Mouse (Mus musculus) ES-E14 (cell line): ENCODE data around the gene Xirp1. TPM values are rescaled to one million over a fixed set of nuclear protein-coding genes. Genes with fewer than 3 reads are reported as not detected.

ENCODE experiments used
- DNase-seq: peaks from one replicate; pipeline ENCODE4 v3.0.0-alpha.2; 2013; ENCODE audit warnings: low read depth, low spot score
- H3K27ac ChIP-seq: 2 replicates; pipeline ENCODE4 v1.5.1; 2012; ENCODE audit warnings: low read depth, mild to moderate bottlenecking, low read length, moderate library complexity, mixed read lengths; ENCODE audit not compliant: poor library complexity, insufficient read depth, severe bottlenecking
- H3K36me3 ChIP-seq: 2 replicates; pipeline ENCODE4 v1.6.1; 2012; ENCODE audit warnings: mild to moderate bottlenecking, low read length, moderate library complexity, mixed read lengths; ENCODE audit not compliant: control insufficient read depth, poor library complexity, insufficient read depth, severe bottlenecking
- H3K4me1 ChIP-seq, 2 experiments: fragments of 150-350 bp in 1 of 2; sonication (generic) in 1 of 2; 2 replicates each; pipeline ENCODE4 v1.6.1; 2012; ENCODE audit warnings: low read length in 2 of 2, mild to moderate bottlenecking in 1 of 2, mixed read lengths in 1 of 2; ENCODE audit not compliant: control insufficient read depth in 2 of 2, insufficient read depth in 2 of 2, poor library complexity in 1 of 2
- H3K4me3 ChIP-seq, 2 experiments: fragments of 150-350 bp in 1 of 2; sonication (generic) in 1 of 2; 2 replicates each; pipeline ENCODE4 v1.5.1; 2012; ENCODE audit warnings: low read length in 2 of 2, low read depth in 1 of 2, mild to moderate bottlenecking in 1 of 2, mixed read lengths in 1 of 2; ENCODE audit not compliant: insufficient read depth in 1 of 2, poor library complexity in 1 of 2, severe bottlenecking in 1 of 2
- H3K9ac ChIP-seq: 2 replicates; pipeline ENCODE4 v1.6.1; 2012; ENCODE audit warnings: low read depth, mild to moderate bottlenecking, low read length, mixed read lengths; ENCODE audit not compliant: poor library complexity, insufficient read depth, severe bottlenecking
- H3K9me3 ChIP-seq: fragments of 150-350 bp; sonication (generic); 2 replicates; pipeline ENCODE4 v1.6.1; 2012; ENCODE audit warnings: low read depth, mild to moderate bottlenecking, low read length; ENCODE audit not compliant: control insufficient read depth, insufficient read depth
- CHD2 ChIP-seq: IDR thresholded peaks from 2 replicates; pipeline ENCODE4 v1.6.1; 2014; ENCODE audit warnings: mild to moderate bottlenecking, low read depth, low read length, inconsistent platforms
- HCFC1 ChIP-seq: IDR thresholded peaks from 2 replicates; pipeline ENCODE4 v1.6.1; 2012; ENCODE audit warnings: low read length, inconsistent platforms, borderline replicate concordance; ENCODE audit not compliant: insufficient read depth
- MAFK ChIP-seq: IDR thresholded peaks from 2 replicates; pipeline ENCODE4 v1.6.1; 2014; ENCODE audit warnings: mild to moderate bottlenecking, low read depth, low read length, inconsistent platforms; ENCODE audit not compliant: insufficient read depth
- ZC3H11A ChIP-seq: IDR thresholded peaks from 2 replicates; pipeline ENCODE4 v1.6.1; 2012; ENCODE audit warnings: low read depth, mild to moderate bottlenecking, inconsistent platforms, low read length, borderline replicate concordance
- ZNF384 ChIP-seq: IDR thresholded peaks from 2 replicates; pipeline ENCODE4 v1.6.1; 2012; ENCODE audit warnings: low read depth, low read length, inconsistent platforms
- in situ Hi-C, 2 experiments: fragments of 600-800 bp; cut with MboI; formaldehyde crosslinking; loops; one replicate each; pipeline ENCODE4 v1.15.1; 2025; ENCODE audit warnings: low sequenced_read_pairs in 2 of 2, inconsistent platforms in 1 of 2; ENCODE audit not compliant: unreplicated experiment in 2 of 2
- total RNA-seq: library from RNA; depleted of rRNA; stranded (reverse); fragments of 300-350 nt; gene quantifications from 2 replicates; pipeline ENCODE4 v1.2.3, GENCODE M21; 2012; rRNA removed

Xirp1 gene
- total RNA-seq, 1 experiment: 0.13 TPM

DNA sequence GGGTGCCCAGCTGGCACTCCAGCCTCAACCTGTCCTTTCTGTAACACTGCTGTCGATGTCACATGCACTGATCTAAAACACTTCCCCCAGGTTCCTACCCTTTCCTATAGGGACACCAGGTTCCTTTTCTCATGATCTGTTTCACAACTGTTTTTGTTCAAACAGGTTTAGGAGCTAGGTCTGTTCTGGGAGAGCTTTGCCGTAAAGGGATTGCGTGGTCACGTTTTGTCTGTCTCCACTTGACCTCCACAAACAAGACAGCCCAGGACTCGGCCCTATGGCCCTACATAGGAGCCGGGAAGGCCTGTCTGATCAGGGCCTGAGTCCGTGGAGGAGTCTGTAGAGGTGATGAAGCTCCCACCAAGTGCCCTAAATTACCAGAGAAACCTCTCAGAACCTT is 53.6 kb downstream of the Xirp1 start:
- TF ChIP-seq ZNF384 (no peak), ZC3H11A (no peak), HCFC1 (no peak), CHD2 (no peak), MAFK (no peak)
- Histone ChIP-seq H3K9me3 (no peaks in the 10 kb centered on the region), H3K27ac (no peak overlapping the region), H3K9ac (no peak overlapping the region), H3K4me1 (peaks cover 0 to 9% of the 10 kb centered on the region in 2 experiments; a peak in 2 of 4 replicates), H3K36me3 (peaks cover 31% of the 10 kb centered on the region), H3K4me3 (no peak overlapping the region)
- in situ Hi-C loops: no loop called here
- no peak for DNase-seq

DNA sequence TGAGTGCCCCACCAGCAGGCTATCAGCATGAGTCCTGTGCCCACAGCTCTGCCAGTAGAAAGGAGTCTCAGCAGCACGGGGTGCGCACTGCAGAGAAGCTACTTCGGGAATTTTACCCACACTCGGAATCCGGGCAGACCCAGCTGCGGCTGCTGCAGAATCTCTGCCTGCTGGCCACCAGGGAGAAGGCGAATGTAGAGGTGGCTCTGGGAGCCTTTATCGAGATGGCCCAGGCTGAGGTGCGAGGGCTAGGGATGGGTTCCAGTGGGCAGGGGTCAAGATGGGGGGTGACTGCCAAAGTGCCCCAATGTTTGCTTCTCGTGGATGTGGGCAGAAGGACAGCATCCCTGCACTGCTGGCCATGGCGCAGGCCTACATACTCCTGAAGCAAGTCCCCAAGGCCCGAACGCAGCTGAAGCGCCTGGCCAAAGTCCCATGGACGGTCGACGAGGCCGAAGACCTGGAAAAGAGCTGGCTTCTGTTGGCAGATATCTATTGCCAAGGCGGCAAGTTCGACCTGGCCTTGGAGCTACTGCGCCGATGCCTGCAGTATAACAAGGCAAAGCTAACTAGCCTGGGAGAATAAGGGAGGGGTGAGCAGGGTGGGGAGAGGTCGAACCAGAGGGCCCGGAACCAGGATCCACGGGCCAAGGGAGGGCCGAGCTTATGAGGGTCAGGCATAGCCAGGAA is 57.0 kb downstream of the Xirp1 start:
- Histone ChIP-seq H3K27ac (no peak overlapping the region), H3K9me3 (no peaks in the 10 kb centered on the region), H3K36me3 (peaks cover 4% of the 10 kb centered on the region), H3K9ac (no peak overlapping the region), H3K4me3 (no peak overlapping the region), H3K4me1 (peaks cover 5 to 19% of the 10 kb centered on the region in 2 experiments)
- no peak for DNase-seq
- no peak for TF ChIP-seq HCFC1
- no peak for TF ChIP-seq ZC3H11A
- in situ Hi-C loops: no loop called here

DNA sequence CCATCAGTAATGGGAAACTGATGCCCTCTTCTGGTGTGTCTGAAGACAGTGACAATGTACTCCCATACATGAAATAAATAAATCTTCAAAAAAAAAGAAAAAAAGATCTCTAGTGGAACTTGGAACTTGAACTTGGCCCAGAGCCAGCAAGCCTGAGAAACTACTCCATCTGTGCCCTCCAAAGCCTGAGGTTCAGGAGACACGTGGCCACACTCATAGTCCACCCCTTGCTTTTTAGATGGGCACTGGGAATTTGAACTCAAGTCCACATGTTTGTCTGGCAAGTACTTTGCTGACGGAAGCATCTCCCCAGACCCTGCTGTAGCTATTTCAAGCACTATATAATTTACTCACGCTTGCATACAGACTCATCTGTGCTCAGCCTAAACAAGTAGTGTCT is 58.2 kb downstream of the Xirp1 start:
- no peak overlapping the region for H3K4me3 ChIP-seq
- no peaks in the 10 kb centered on the region for H3K9me3 ChIP-seq
- H3K27ac ChIP-seq: no peak overlapping the region
- TF ChIP-seq MAFK (no peak), ZC3H11A (no peak), CHD2 (no peak), ZNF384 (no peak), HCFC1 (no peak)
- in situ Hi-C loops: no loop called here
- no peaks in the 10 kb centered on the region for H3K36me3 ChIP-seq
- H3K9ac ChIP-seq: no peak overlapping the region
- DNase-seq: no peak
- H3K4me1 ChIP-seq: peaks cover 5 to 13% of the 10 kb centered on the region in 2 experiments

DNA sequence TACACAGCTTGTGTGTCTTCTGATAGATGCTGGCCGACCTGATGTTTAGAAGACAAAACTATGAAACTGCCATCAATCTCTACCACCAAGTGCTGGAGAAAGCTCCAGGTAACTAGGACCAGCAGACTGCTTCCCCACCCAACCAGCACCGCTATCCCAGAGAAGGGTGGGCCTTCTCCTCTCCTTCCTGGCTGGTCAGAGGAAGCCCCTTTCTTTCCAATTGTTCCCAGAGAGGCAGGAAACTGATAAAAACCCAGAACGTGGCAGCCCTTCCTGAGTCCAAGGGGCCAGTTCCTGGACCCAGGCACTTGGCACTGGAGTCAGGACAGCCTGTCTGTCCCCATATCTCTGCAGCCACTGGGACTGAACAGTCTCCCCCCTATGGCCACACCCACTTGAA is 59.2 kb downstream of the Xirp1 start:
- in situ Hi-C loops: no loop called here
- TF ChIP-seq CHD2 (no peak), MAFK (no peak)
- no peak overlapping the region for H3K27ac ChIP-seq

More for the DNA sequence above, 59.2 kb downstream of the Xirp1 start:
- no peak for DNase-seq
- Histone ChIP-seq H3K4me3 (no peak overlapping the region), H3K36me3 (no peaks in the 10 kb centered on the region), H3K4me1 (peaks cover 5 to 12% of the 10 kb centered on the region in 2 experiments; a peak in 3 of 4 replicates), H3K9me3 (no peaks in the 10 kb centered on the region), H3K9ac (no peak overlapping the region)

Other genes starting within 250 kb of the Xirp1 start
- 0.11 and 0.18 TPM in 2 replicates for gene Scn11a, start 198.1 kb downstream of the Xirp1 start, total RNA-seq
- 33.8 and 35.3 TPM in 2 replicates for gene Wdr48, start 128.7 kb downstream of the Xirp1 start, total RNA-seq
- 16.8 and 21.5 TPM in 2 replicates for gene Gorasp1, start 86.0 kb downstream of the Xirp1 start, total RNA-seq
- gene Ttc21a, start 86.0 kb downstream of the Xirp1 start, total RNA-seq: 0.40 and 0.79 TPM in 2 replicates
- gene Csrnp1, start 38.9 kb downstream of the Xirp1 start, total RNA-seq: 40.6 and 57.8 TPM in 2 replicates
- gene Cx3cr1, start 46.3 kb upstream of the Xirp1 start, total RNA-seq: 0.09 TPM in 1 of 2 replicates, not detected in the other
- gene Ccr8, start 68.5 kb upstream of the Xirp1 start, total RNA-seq: 0.40 and 1.3 TPM in 2 replicates
- 37.4 and 39.5 TPM in 2 replicates for gene Slc25a38, start 86.8 kb upstream of the Xirp1 start, total RNA-seq
- gene Rpsa, start 104.1 kb upstream of the Xirp1 start, total RNA-seq: 2,665 and 2,882 TPM in 2 replicates
- gene Mobp, start 126.1 kb upstream of the Xirp1 start, total RNA-seq: 2.7 and 5.4 TPM in 2 replicates